Mouse (Mus musculus): ENCODE measurements around the gene Ppfia2. TPM values are rescaled to one million over a fixed set of nuclear protein-coding genes. Genes with fewer than 3 reads are reported as not detected.

Ppfia2 gene
- polyA plus RNA-seq, 1 experiment, result not detected

GRCm38 (mm10) chr10:106670170-106670569 is 200.0 kb downstream of the Ppfia2 start:
- Histone ChIP-seq H3K36me3 (ENCODE audit: control insufficient read depth, insufficient read depth, low read length) (no peaks in the 10 kb centered on the region), H3K27me3 (ENCODE audit: control insufficient read depth, insufficient read depth, low read length) (no peaks in the 10 kb centered on the region), H3K27ac (ENCODE audit: insufficient read depth, low read depth, low read length) (no peak overlapping the region), H3K4me1 (ENCODE audit: control insufficient read depth, insufficient read depth, insufficient read length, low read length) (no peaks in the 10 kb centered on the region), H3K4me3 (ENCODE audit: low read depth, low read length) (no peak overlapping the region)
- TF ChIP-seq POLR2A (IDR thresholded peaks at IDR 0.05; ENCODE audit: low read depth, low read length), result no peak
- TF ChIP-seq CTCF (IDR thresholded peaks at IDR 0.05; ENCODE audit: extremely low read depth, insufficient read length, insufficient replicate concordance, low read depth, low read length), result no peak
- 74% methylated on average over 3 of the region's 3 CpGs for WGBS

GRCm38 (mm10) chr10:106681395-106681794 is 211.3 kb downstream of the Ppfia2 start:
- Histone ChIP-seq H3K4me1 (ENCODE audit: control insufficient read depth, insufficient read depth, insufficient read length, low read length) (no peaks in the 10 kb centered on the region), H3K27ac (ENCODE audit: insufficient read depth, low read depth, low read length) (no peak overlapping the region), H3K4me3 (ENCODE audit: low read depth, low read length) (no peak overlapping the region), H3K27me3 (ENCODE audit: control insufficient read depth, insufficient read depth, low read length) (no peaks in the 10 kb centered on the region), H3K36me3 (ENCODE audit: control insufficient read depth, insufficient read depth, low read length) (no peaks in the 10 kb centered on the region)
- WGBS, result 84% methylated on average over 5 of the region's 5 CpGs
- TF ChIP-seq CTCF (IDR thresholded peaks at IDR 0.05; ENCODE audit: extremely low read depth, insufficient read length, insufficient replicate concordance, low read depth, low read length), result no peak
- TF ChIP-seq POLR2A (IDR thresholded peaks at IDR 0.05; ENCODE audit: low read depth, low read length), result no peak

GRCm38 (mm10) chr10:106685519-106685918 is 215.4 kb downstream of the Ppfia2 start:
- H3K4me1 ChIP-seq (ENCODE audit: control insufficient read depth, insufficient read depth, insufficient read length, low read length), result no peaks in the 10 kb centered on the region
- H3K4me3 ChIP-seq (ENCODE audit: low read depth, low read length), result no peak overlapping the region
- TF ChIP-seq POLR2A (IDR thresholded peaks at IDR 0.05; ENCODE audit: low read depth, low read length) (no peak), CTCF (IDR thresholded peaks at IDR 0.05; ENCODE audit: extremely low read depth, insufficient read length, insufficient replicate concordance, low read depth, low read length) (no peak)
- H3K27me3 ChIP-seq (ENCODE audit: control insufficient read depth, insufficient read depth, low read length), result no peaks in the 10 kb centered on the region
- WGBS, result 56% methylated on average over 3 of the region's 3 CpGs
- no peak overlapping the region for H3K27ac ChIP-seq (ENCODE audit: insufficient read depth, low read depth, low read length)
- no peaks in the 10 kb centered on the region for H3K36me3 ChIP-seq (ENCODE audit: control insufficient read depth, insufficient read depth, low read length)

- H3K36me3 ChIP-seq (ENCODE audit: control insufficient read depth, insufficient read depth, low read length), result no peaks in the 10 kb centered on the region
- no peaks in the 10 kb centered on the region for H3K4me1 ChIP-seq (ENCODE audit: control insufficient read depth, insufficient read depth, insufficient read length, low read length)
- no peak overlapping the region for H3K27ac ChIP-seq (ENCODE audit: insufficient read depth, low read depth, low read length)
- WGBS, result 69% methylated on average over 2 of the region's 2 CpGs
- no peak for TF ChIP-seq CTCF (IDR thresholded peaks at IDR 0.05; ENCODE audit: extremely low read depth, insufficient read length, insufficient replicate concordance, low read depth, low read length)
- TF ChIP-seq POLR2A (IDR thresholded peaks at IDR 0.05; ENCODE audit: low read depth, low read length), result no peak
- H3K27me3 ChIP-seq (ENCODE audit: control insufficient read depth, insufficient read depth, low read length), result no peaks in the 10 kb centered on the region
- H3K4me3 ChIP-seq (ENCODE audit: low read depth, low read length), result no peak overlapping the region
Measured at GRCm38 (mm10) chr10:106719936-106720335, 249.8 kb downstream of the Ppfia2 start.

GRCm38 (mm10) chr10:106732265-106732664 is 262.1 kb downstream of the Ppfia2 start:
- Histone ChIP-seq H3K27me3 (ENCODE audit: control insufficient read depth, insufficient read depth, low read length) (no peaks in the 10 kb centered on the region), H3K4me3 (ENCODE audit: low read depth, low read length) (no peak overlapping the region), H3K4me1 (ENCODE audit: control insufficient read depth, insufficient read depth, insufficient read length, low read length) (no peaks in the 10 kb centered on the region), H3K36me3 (ENCODE audit: control insufficient read depth, insufficient read depth, low read length) (no peaks in the 10 kb centered on the region), H3K27ac (ENCODE audit: insufficient read depth, low read depth, low read length) (no peak overlapping the region)
- WGBS, result 72% methylated on average over 2 of the region's 2 CpGs
- TF ChIP-seq POLR2A (IDR thresholded peaks at IDR 0.05; ENCODE audit: low read depth, low read length), result no peak
- TF ChIP-seq CTCF (IDR thresholded peaks at IDR 0.05; ENCODE audit: extremely low read depth, insufficient read length, insufficient replicate concordance, low read depth, low read length), result no peak

- H3K36me3 ChIP-seq (ENCODE audit: control insufficient read depth, insufficient read depth, low read length), result no peaks in the 10 kb centered on the region
- 78% methylated on average over 4 of the region's 4 CpGs for WGBS
- no peak overlapping the region for H3K4me3 ChIP-seq (ENCODE audit: low read depth, low read length)
- no peak overlapping the region for H3K27ac ChIP-seq (ENCODE audit: insufficient read depth, low read depth, low read length)
- H3K4me1 ChIP-seq (ENCODE audit: control insufficient read depth, insufficient read depth, insufficient read length, low read length), result no peaks in the 10 kb centered on the region
- no peak for TF ChIP-seq CTCF (IDR thresholded peaks at IDR 0.05; ENCODE audit: extremely low read depth, insufficient read length, insufficient replicate concordance, low read depth, low read length)
- no peak for TF ChIP-seq POLR2A (IDR thresholded peaks at IDR 0.05; ENCODE audit: low read depth, low read length)
- no peaks in the 10 kb centered on the region for H3K27me3 ChIP-seq (ENCODE audit: control insufficient read depth, insufficient read depth, low read length)
Measured at GRCm38 (mm10) chr10:106736230-106737063, 266.3 kb downstream of the Ppfia2 start.

- H3K4me3 ChIP-seq (ENCODE audit: low read depth, low read length), result no peak overlapping the region
- H3K27ac ChIP-seq (ENCODE audit: insufficient read depth, low read depth, low read length), result no peak overlapping the region
- no peaks in the 10 kb centered on the region for H3K4me1 ChIP-seq (ENCODE audit: control insufficient read depth, insufficient read depth, insufficient read length, low read length)
- WGBS, result 72% methylated on average over 3 of the region's 3 CpGs
- TF ChIP-seq CTCF (IDR thresholded peaks at IDR 0.05; ENCODE audit: extremely low read depth, insufficient read length, insufficient replicate concordance, low read depth, low read length) (no peak), POLR2A (IDR thresholded peaks at IDR 0.05; ENCODE audit: low read depth, low read length) (no peak)
- H3K27me3 ChIP-seq (ENCODE audit: control insufficient read depth, insufficient read depth, low read length), result no peaks in the 10 kb centered on the region
- H3K36me3 ChIP-seq (ENCODE audit: control insufficient read depth, insufficient read depth, low read length), result no peaks in the 10 kb centered on the region
Measured at GRCm38 (mm10) chr10:106738190-106738589, 268.1 kb downstream of the Ppfia2 start.
